12 mouse cellular contexts compared by ENCODE assay signal in genomic region chr19:6181629-6182028, GRCm38 (mm10). TPM values are rescaled to one million over a fixed set of nuclear protein-coding genes. Genes with fewer than 3 reads are reported as not detected.
DNase-seq lines count a peak whose midpoint lies in the region; ATAC-seq and TF ChIP-seq lines count a peak whose summit lies in the region.
"Had no signal": no experiment of that assay in that cellular context is flagged by ENCODE, and none has a peak within 500 bp of the region (broad histone marks: within the 10 kb centered on the region; RNA-seq: fewer than 3 reads in every experiment).

No protein-coding gene starts in this region.

- H3K4me1 ChIP-seq in lung, embryonic 14.5 days (ENCODE audit: insufficient read depth), result no peaks in the 10 kb centered on the region
- peaks cover 0 to 7% of the 10 kb centered on the region in 2 experiments; a peak in 1 of 4 replicates for H3K4me1 ChIP-seq in ES-E14 (ENCODE audit: control insufficient read depth in 2 of 2, insufficient read depth in 2 of 2, low read length in 2 of 2, poor library complexity in 1 of 2)
- no peaks in the 10 kb centered on the region for H3K4me1 ChIP-seq in limb, embryonic 11.5 days (ENCODE audit: control insufficient read depth, insufficient read depth, low read length)

- H3K36me3 ChIP-seq in lung, embryonic 14.5 days (ENCODE audit: insufficient read depth), result no peaks in the 10 kb centered on the region
- H3K36me3 ChIP-seq in ES-E14 (ENCODE audit: control insufficient read depth, insufficient read depth, low read length, poor library complexity, severe bottlenecking), result no peaks in the 10 kb centered on the region
- H3K36me3 ChIP-seq in limb, embryonic 11.5 days (ENCODE audit: control insufficient read depth, insufficient read depth, low read length), result no peaks in the 10 kb centered on the region

- H3K9ac ChIP-seq in lung, embryonic 14.5 days, result no peak overlapping the region
- no peak overlapping the region for H3K9ac ChIP-seq in ES-E14 (ENCODE audit: insufficient read depth, low read depth, low read length, poor library complexity, severe bottlenecking)
- H3K9ac ChIP-seq in limb, embryonic 11.5 days (ENCODE audit: low read length), result no peak overlapping the region

- in situ Hi-C loops in ES-E14 (cut with MboI; ENCODE audit: low sequenced_read_pairs in 2 of 2, unreplicated experiment in 2 of 2), result no loop called here

- peak; percentile 78 for DNase-seq in lung, embryonic 14.5 days
- no peak for DNase-seq in lung, postnatal 10 days
- DNase-seq in ES-E14 (ENCODE audit: low read depth, low spot score), result peak; percentile 50
- peak; percentile 25 for DNase-seq in c-Kit-positive CD71-negative TER-119-negative erythroid progenitor cells, embryonic 14.5 days (ENCODE audit: low read depth)
- DNase-seq in limb, embryonic 11.5 days (ENCODE audit: low spot score), result peak; percentile 74
- no peak for DNase-seq in right cerebral cortex, postnatal 10 days (ENCODE audit: low spot score in 2 of 2)
- no peak for DNase-seq in adipocyte (ENCODE audit: low spot score)
- DNase-seq: cerebellum, adult 11-12 months; gastrocnemius, postnatal 14 days; kidney, adult 9 months had no signal

- H3K4me2 ChIP-seq in lung, embryonic 14.5 days, result no peak overlapping the region
- H3K4me2 ChIP-seq in limb, embryonic 11.5 days (ENCODE audit: low read depth, severe bottlenecking), result no peak overlapping the region

- no peaks in the 10 kb centered on the region for H3K9me3 ChIP-seq in lung, embryonic 14.5 days (ENCODE audit: low read depth, low read length)
- no peaks in the 10 kb centered on the region for H3K9me3 ChIP-seq in ES-E14 (ENCODE audit: control insufficient read depth, insufficient read depth, low read depth, low read length)
- no peaks in the 10 kb centered on the region for H3K9me3 ChIP-seq in limb, embryonic 11.5 days (ENCODE audit: control insufficient read depth, low read length)

- H3K27ac ChIP-seq in lung, embryonic 14.5 days (ENCODE audit: low read depth), result no peak overlapping the region
- no peak overlapping the region for H3K27ac ChIP-seq in ES-E14 (ENCODE audit: insufficient read depth, low read depth, low read length, poor library complexity, severe bottlenecking)
- H3K27ac ChIP-seq in limb, embryonic 11.5 days (replicated peaks; ENCODE audit: low read depth, low read length), result no peak overlapping the region

- no peaks in the 10 kb centered on the region for H3K27me3 ChIP-seq in lung, embryonic 14.5 days (ENCODE audit: insufficient read depth, low read length)
- H3K27me3 ChIP-seq in limb, embryonic 11.5 days (ENCODE audit: control insufficient read depth, insufficient read depth, low read length), result no peaks in the 10 kb centered on the region

- 10% methylated on average over 5 of the region's 5 CpGs for WGBS in lung, embryonic 14.5 days
- WGBS in limb, embryonic 11.5 days, result 19% methylated on average over 5 of the region's 5 CpGs

- no peak overlapping the region for H3K4me3 ChIP-seq in lung, embryonic 14.5 days (ENCODE audit: low read depth, low read length)
- no peak overlapping the region for H3K4me3 ChIP-seq in ES-E14 (ENCODE audit: insufficient read depth in 1 of 2, low read depth in 1 of 2, low read length in 2 of 2, poor library complexity in 1 of 2, severe bottlenecking in 1 of 2)
- no peak overlapping the region for H3K4me3 ChIP-seq in limb, embryonic 11.5 days (ENCODE audit: low read depth, low read length)

- TF ChIP-seq CTCF in lung, embryonic 14.5 days (IDR thresholded peaks at IDR 0.05; ENCODE audit: low read depth), result no peak

- ATAC-seq in lung, embryonic 14.5 days (ENCODE audit: insufficient read depth), result no peak
- ATAC-seq in limb, embryonic 11.5 days (ENCODE audit: insufficient number of reproducible peaks, low FRiP score, low TSS enrichment, low read depth), result no peak

TF ChIP-seq in ES-E14, 5 proteins besides CTCF, POLR2A, EP300 and RAD21:
- TF ChIP-seq HCFC1 (IDR thresholded peaks at IDR 0.05; ENCODE audit: borderline replicate concordance, insufficient read depth, low read length), result no peak
- TF ChIP-seq CHD2 (IDR thresholded peaks at IDR 0.05; ENCODE audit: low read depth, low read length), result no peak
- no peak for TF ChIP-seq ZC3H11A (IDR thresholded peaks at IDR 0.05; ENCODE audit: borderline replicate concordance, low read depth, low read length)
- TF ChIP-seq ZNF384 (IDR thresholded peaks at IDR 0.05; ENCODE audit: low read depth, low read length), result no peak
- TF ChIP-seq MAFK (IDR thresholded peaks at IDR 0.05; ENCODE audit: insufficient read depth, low read depth, low read length), result no peak

RNA-seq across cellular contexts. Expression of gene Majin, which starts 2.6 kb away (rescaled TPM):
- polyA plus RNA-seq in lung, embryonic 14.5 days (2014; fragmentation: Nextera tagmentation; extraction: Ambion mirVana), result not detected in 2 replicates
- total RNA-seq in ES-E14 (2012; rRNA removed), result 0.63 and 1.6 TPM in 2 replicates
- not detected in 2 replicates for polyA plus RNA-seq in limb, embryonic 11.5 days (2014; fragmentation: Nextera tagmentation; extraction: Ambion mirVana)
- total RNA-seq: gastrocnemius, postnatal 14 days had no signal
- polyA plus RNA-seq: heart, postnatal 0 days had no signal

RNA-seq across cellular contexts. Expression of gene Arl2, which starts 40.3 kb away (rescaled TPM):
- polyA plus RNA-seq in lung, embryonic 14.5 days (2014; fragmentation: Nextera tagmentation; extraction: Ambion mirVana), result 78.8 and 89.2 TPM in 2 replicates
- 42.2 and 43.8 TPM in 2 replicates for total RNA-seq in ES-E14 (2012; rRNA removed)
- polyA plus RNA-seq in limb, embryonic 11.5 days (2014; fragmentation: Nextera tagmentation; extraction: Ambion mirVana), result 66.8 and 68.0 TPM in 2 replicates

RNA-seq across cellular contexts. Expression of gene Batf2, which starts 40.8 kb away (rescaled TPM):
- polyA plus RNA-seq in lung, embryonic 14.5 days (2014; fragmentation: Nextera tagmentation; extraction: Ambion mirVana), result 0.18 and 0.28 TPM in 2 replicates
- total RNA-seq in ES-E14 (2012; rRNA removed), result 0.18 TPM in 1 of 2 replicates, not detected in the other
- not detected in 2 replicates for polyA plus RNA-seq in limb, embryonic 11.5 days (2014; fragmentation: Nextera tagmentation; extraction: Ambion mirVana)

RNA-seq across cellular contexts. Expression of gene Gpha2, which starts 44.6 kb away (rescaled TPM):
- polyA plus RNA-seq in lung, embryonic 14.5 days (2014; fragmentation: Nextera tagmentation; extraction: Ambion mirVana), result 0.54 and 0.78 TPM in 2 replicates
- total RNA-seq in ES-E14 (2012; rRNA removed), result 3.9 and 5.9 TPM in 2 replicates
- polyA plus RNA-seq in limb, embryonic 11.5 days (2014; fragmentation: Nextera tagmentation; extraction: Ambion mirVana), result 2.0 and 2.4 TPM in 2 replicates
- total RNA-seq: gastrocnemius, postnatal 14 days; left cerebral cortex, postnatal 25 days had no signal
- polyA plus RNA-seq: heart, postnatal 0 days had no signal

RNA-seq across cellular contexts. Expression of gene Snx15, which starts 53.5 kb away (rescaled TPM):
- 28.6 and 35.3 TPM in 2 replicates for polyA plus RNA-seq in lung, embryonic 14.5 days (2014; fragmentation: Nextera tagmentation; extraction: Ambion mirVana)
- 8.9 and 11.9 TPM in 2 replicates for total RNA-seq in ES-E14 (2012; rRNA removed)
- polyA plus RNA-seq in limb, embryonic 11.5 days (2014; fragmentation: Nextera tagmentation; extraction: Ambion mirVana), result 27.1 and 27.7 TPM in 2 replicates

Comparison
In these comparisons a context has a peak if more than half of its experiments do, and no peak if none do; other contexts are left out.
1. DNase-seq: peak in lung, embryonic 14.5 days (single experiment), ES-E14 (single experiment), c-Kit-positive CD71-negative TER-119-negative erythroid progenitor cells, embryonic 14.5 days (single experiment) and limb, embryonic 11.5 days (single experiment); none in lung, postnatal 10 days (single experiment), right cerebral cortex, postnatal 10 days (0 of 2) and adipocyte (single experiment).